14 mouse cellular contexts compared by ENCODE assay signal in the genomic region with DNA sequence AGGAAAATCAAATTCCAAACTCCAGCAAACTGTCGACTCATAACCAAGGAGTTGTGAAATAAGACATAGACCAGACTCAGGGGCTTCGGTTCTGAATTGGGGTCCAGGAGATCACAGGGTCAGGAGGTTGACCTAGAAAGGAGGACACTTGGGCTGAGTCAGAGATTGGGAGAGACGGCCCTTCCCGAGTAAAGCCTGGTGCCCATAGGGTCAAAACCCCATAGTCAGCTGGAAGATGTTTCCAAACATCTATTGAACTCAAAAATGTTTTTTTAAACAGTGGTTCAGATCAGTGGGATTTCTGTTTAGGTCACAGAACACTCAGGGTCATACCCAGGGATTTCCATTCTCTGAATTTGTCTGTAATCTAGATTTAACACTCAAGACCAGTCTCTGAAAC.
DNase-seq lines count a peak whose midpoint lies in the region; ATAC-seq and TF ChIP-seq lines count a peak whose summit lies in the region.
"Had no signal": no experiment of that assay in that cellular context is flagged by ENCODE, and none has a peak within 500 bp of the region (broad histone marks: within the 10 kb centered on the region; RNA-seq: fewer than 3 reads in every experiment).

No protein-coding gene starts in this region.

- H3K79me2 ChIP-seq in liver, adult 2 months (ENCODE audit: control insufficient read depth, insufficient read depth, low read length) = peaks cover 20% of the 10 kb centered on the region; the same call in 1 of the 2 replicates
- H3K79me2 ChIP-seq in CH12.LX (replicated peaks; ENCODE audit: control insufficient read depth, extremely low read depth, insufficient read depth, poor library complexity, severe bottlenecking) = no peaks in the 10 kb centered on the region; the same call in 1 of the 2 replicates

- peaks cover 47% of the 10 kb centered on the region for H3K4me1 ChIP-seq in heart, embryonic 10.5 days
- H3K4me1 ChIP-seq in heart, embryonic 11.5 days (ENCODE audit: control insufficient read depth, insufficient read depth, low read length) = peaks cover 31% of the 10 kb centered on the region
- peaks cover 13% of the 10 kb centered on the region for H3K4me1 ChIP-seq in liver, adult 2 months (ENCODE audit: control insufficient read depth, insufficient read depth, low read length)
- peaks cover 53% of the 10 kb centered on the region for H3K4me1 ChIP-seq in liver, embryonic 12.5 days
- H3K4me1 ChIP-seq in CH12.LX (ENCODE audit: control insufficient read depth in 1 of 2, insufficient read depth in 2 of 2) = peaks cover 41 to 93% of the 10 kb centered on the region in 2 experiments
- H3K4me1 ChIP-seq in intestine, embryonic 16.5 days (ENCODE audit: control insufficient read depth, insufficient read depth, low read length) = peaks cover 11% of the 10 kb centered on the region

- in situ Hi-C loops in CH12.LX (cut with MboI; ENCODE audit: low pct_ligation_motif_present, low pct_unique_long_range_greater_than_20kb, low sequenced_read_pairs) = no loop called here

- TF ChIP-seq POLR2A in liver, adult 2 months (IDR thresholded peaks at IDR 0.05; ENCODE audit: extremely low read depth, insufficient read depth, low read length) = no peak
- TF ChIP-seq POLR2A in CH12.LX (IDR thresholded peaks at IDR 0.05; ENCODE audit: low read depth, low read length) = no peak

- ATAC-seq in heart, embryonic 11.5 days (replicated peaks; ENCODE audit: insufficient number of reproducible peaks, low FRiP score, low TSS enrichment) = no peak
- ATAC-seq in liver, embryonic 12.5 days = no peak
- ATAC-seq in megakaryocyte, adult 5-6 weeks (ENCODE audit: poor library complexity, severe bottlenecking) = 0 out of 2 replicates have a peak, but pooled peaks have one; percentile 1
- no peak for ATAC-seq in intestine, embryonic 16.5 days

- no peak overlapping the region for H3K9ac ChIP-seq in heart, embryonic 11.5 days (ENCODE audit: low read depth, low read length)
- no peak overlapping the region for H3K9ac ChIP-seq in liver, adult 2 months (ENCODE audit: low read depth, low read length)
- no peak overlapping the region for H3K9ac ChIP-seq in liver, embryonic 12.5 days
- peak overlapping the region; percentile 36 for H3K9ac ChIP-seq in CH12.LX (ENCODE audit: insufficient read depth, low read depth)
- H3K9ac ChIP-seq in intestine, embryonic 16.5 days (ENCODE audit: low read depth, low read length) = no peak overlapping the region
- H3K9ac ChIP-seq: limb, embryonic 12.5 days had no signal

- H3K4me2 ChIP-seq in heart, embryonic 11.5 days = no peak overlapping the region
- no peak overlapping the region for H3K4me2 ChIP-seq in liver, embryonic 12.5 days
- H3K4me2 ChIP-seq in CH12.LX (ENCODE audit: insufficient read depth, low read depth, poor library complexity, severe bottlenecking) = peak overlapping the region; percentile 70; the same call in 1 of the 2 replicates
- H3K4me2 ChIP-seq in intestine, embryonic 16.5 days (ENCODE audit: low read depth, low read length) = no peak overlapping the region
- H3K4me2 ChIP-seq: limb, embryonic 12.5 days had no signal

- TF ChIP-seq EP300 in CH12.LX (IDR thresholded peaks at IDR 0.05; ENCODE audit: low read length) = no peak

- no peak for TF ChIP-seq RAD21 in CH12.LX (IDR thresholded peaks at IDR 0.05; ENCODE audit: low read depth, low read length)

- dilution Hi-C loops in CH12.LX (cut with MboI; ENCODE audit: extremely low pct_ligation_motif_present, extremely low pct_unique_long_range_greater_than_20kb, low sequenced_read_pairs) = no loop called here

- peaks cover 8% of the 10 kb centered on the region; the same call in 1 of the 2 replicates for H3K36me3 ChIP-seq in heart, embryonic 10.5 days
- no peaks in the 10 kb centered on the region for H3K36me3 ChIP-seq in heart, embryonic 11.5 days (ENCODE audit: control insufficient read depth, insufficient read depth, low read length)
- no peaks in the 10 kb centered on the region for H3K36me3 ChIP-seq in liver, adult 2 months (ENCODE audit: control insufficient read depth, insufficient read depth, low read length)
- peaks cover 5% of the 10 kb centered on the region; the same call in 1 of the 2 replicates for H3K36me3 ChIP-seq in liver, embryonic 12.5 days
- peaks cover 2 to 39% of the 10 kb centered on the region in 2 experiments for H3K36me3 ChIP-seq in CH12.LX (replicated peaks in 1 of 2; ENCODE audit: control insufficient read depth in 1 of 2, insufficient read depth in 1 of 2, low read length in 1 of 2)
- no peaks in the 10 kb centered on the region for H3K36me3 ChIP-seq in intestine, embryonic 16.5 days (ENCODE audit: control insufficient read depth, insufficient read depth, low read length)

- no peak for TF ChIP-seq CTCF in liver, adult 2 months (IDR thresholded peaks at IDR 0.05; ENCODE audit: low read depth, low read length)
- TF ChIP-seq CTCF in CH12.LX (conservative IDR thresholded peaks at IDR 0.05 in 1 of 2, IDR thresholded peaks at IDR 0.05 in 1 of 2; ENCODE audit: low read depth in 2 of 2, low read length in 2 of 2) = no peak

- no peaks in the 10 kb centered on the region for H3K27me3 ChIP-seq in heart, embryonic 10.5 days (ENCODE audit: insufficient read depth, poor library complexity, severe bottlenecking)
- H3K27me3 ChIP-seq in heart, embryonic 11.5 days (ENCODE audit: control insufficient read depth, insufficient read depth, low read length) = no peaks in the 10 kb centered on the region
- no peaks in the 10 kb centered on the region for H3K27me3 ChIP-seq in liver, adult 2 months (ENCODE audit: control insufficient read depth, insufficient read depth, low read length)
- no peaks in the 10 kb centered on the region for H3K27me3 ChIP-seq in liver, embryonic 12.5 days (replicated peaks)
- no peaks in the 10 kb centered on the region for H3K27me3 ChIP-seq in CH12.LX (replicated peaks)
- H3K27me3 ChIP-seq in intestine, embryonic 16.5 days (replicated peaks; ENCODE audit: control insufficient read depth, insufficient read depth, low read length) = no peaks in the 10 kb centered on the region
- H3K27me3 ChIP-seq: limb, embryonic 12.5 days had no signal

- WGBS in heart, embryonic 10.5 days = 53% methylated on average over 4 of the region's 4 CpGs
- WGBS in heart, embryonic 11.5 days (ENCODE audit: insufficient replicate concordance) = 52% methylated on average over 4 of the region's 4 CpGs
- 15% methylated on average over 4 of the region's 4 CpGs for WGBS in liver, adult 2 months
- WGBS in liver, embryonic 12.5 days (ENCODE audit: insufficient replicate concordance) = 42% methylated on average over 4 of the region's 4 CpGs
- WGBS in intestine, embryonic 16.5 days = 61% methylated on average over 4 of the region's 4 CpGs

- H3K4me3 ChIP-seq in heart, embryonic 10.5 days = no peak overlapping the region
- no peak overlapping the region for H3K4me3 ChIP-seq in heart, embryonic 11.5 days (ENCODE audit: low read depth, low read length)
- no peak overlapping the region for H3K4me3 ChIP-seq in liver, adult 2 months (ENCODE audit: insufficient read depth, low read depth, low read length)
- no peak overlapping the region for H3K4me3 ChIP-seq in liver, embryonic 12.5 days
- H3K4me3 ChIP-seq in CH12.LX (replicated peaks in 1 of 3; ENCODE audit: low read depth in 2 of 3, low read length in 2 of 3, poor library complexity in 1 of 3) = no peak overlapping the region
- no peak overlapping the region for H3K4me3 ChIP-seq in intestine, embryonic 16.5 days (ENCODE audit: low read length)
- H3K4me3 ChIP-seq: forebrain, embryonic 10.5 days; limb, embryonic 12.5 days had no signal

- no peak for DNase-seq in heart, embryonic 10.5 days (ENCODE audit: low spot score)
- no peak for DNase-seq in liver, adult 2 months (ENCODE audit: extremely low read depth, low read depth, low spot score)
- DNase-seq in CH12.LX (ENCODE audit: extremely low read depth) = no peak
- DNase-seq in testis, postnatal 14 days (ENCODE audit: low spot score) = no peak
- DNase-seq: cerebellum, adult 11 months; cerebellum, postnatal 25 days; gastrocnemius, postnatal 14 days; midbrain, embryonic 14.5 days had no signal

- no peaks in the 10 kb centered on the region for H3K9me3 ChIP-seq in heart, embryonic 10.5 days
- no peaks in the 10 kb centered on the region for H3K9me3 ChIP-seq in heart, embryonic 11.5 days (replicated peaks; ENCODE audit: control insufficient read depth, low read length)
- no peaks in the 10 kb centered on the region for H3K9me3 ChIP-seq in liver, embryonic 12.5 days (replicated peaks)
- H3K9me3 ChIP-seq in CH12.LX (replicated peaks; ENCODE audit: low read length) = peaks cover 5% of the 10 kb centered on the region
- H3K9me3 ChIP-seq in intestine, embryonic 16.5 days (ENCODE audit: control insufficient read depth, low read length) = no peaks in the 10 kb centered on the region
- H3K9me3 ChIP-seq: forebrain, embryonic 10.5 days; limb, embryonic 12.5 days had no signal

- peak overlapping the region; percentile 59 for H3K27ac ChIP-seq in heart, embryonic 10.5 days
- H3K27ac ChIP-seq in heart, embryonic 11.5 days (ENCODE audit: low read depth, low read length) = no peak overlapping the region
- peak overlapping the region; percentile 63 for H3K27ac ChIP-seq in liver, adult 2 months (replicated peaks; ENCODE audit: insufficient read depth, low read depth, low read length)
- H3K27ac ChIP-seq in liver, embryonic 12.5 days = no peak overlapping the region
- H3K27ac ChIP-seq in CH12.LX (ENCODE audit: insufficient read depth, low read depth) = peak overlapping the region; percentile 76
- no peak overlapping the region for H3K27ac ChIP-seq in intestine, embryonic 16.5 days (ENCODE audit: low read length)
- H3K27ac ChIP-seq: forebrain, embryonic 10.5 days had no signal

TF ChIP-seq in CH12.LX, 34 proteins besides CTCF, POLR2A, EP300 and RAD21:
- TF ChIP-seq SIN3A (IDR thresholded peaks at IDR 0.05; ENCODE audit: low read length) (peak; percentile 28; the same call in 1 of the 2 replicates), MYC (IDR thresholded peaks at IDR 0.05; ENCODE audit: low read depth, low read length) (no peak), E2F4 (IDR thresholded peaks at IDR 0.05; ENCODE audit: insufficient replicate concordance, low read depth, low read length) (no peak), IRF4 (IDR thresholded peaks at IDR 0.05; ENCODE audit: low read depth, low read length) (no peak), HCFC1 (IDR thresholded peaks at IDR 0.05; ENCODE audit: low read depth, low read length) (no peak), MXI1 (IDR thresholded peaks at IDR 0.05; ENCODE audit: low read depth, low read length) (no peak), ZMIZ1 (IDR thresholded peaks at IDR 0.05; ENCODE audit: low read depth, low read length) (no peak)

Comparison
In these comparisons a context has a peak if more than half of its experiments do, and no peak if none do; other contexts are left out.
1. H3K27ac ChIP-seq: peak in heart, embryonic 10.5 days (single experiment), liver, adult 2 months (single experiment) and CH12.LX (single experiment); none in heart, embryonic 11.5 days (single experiment), liver, embryonic 12.5 days (single experiment) and intestine, embryonic 16.5 days (single experiment).